Mouse (Mus musculus): ENCODE results near the gene Nfib. TPM values are rescaled to one million over a fixed set of nuclear protein-coding genes. Genes with fewer than 3 reads are reported as not detected.
A peak's percentile ranks its signal among the peaks of the same experiment; 100 is the strongest.

Gene Nfib
- polyA plus RNA-seq, 1 experiment from 2014 or later = 58.4 TPM

DNA sequence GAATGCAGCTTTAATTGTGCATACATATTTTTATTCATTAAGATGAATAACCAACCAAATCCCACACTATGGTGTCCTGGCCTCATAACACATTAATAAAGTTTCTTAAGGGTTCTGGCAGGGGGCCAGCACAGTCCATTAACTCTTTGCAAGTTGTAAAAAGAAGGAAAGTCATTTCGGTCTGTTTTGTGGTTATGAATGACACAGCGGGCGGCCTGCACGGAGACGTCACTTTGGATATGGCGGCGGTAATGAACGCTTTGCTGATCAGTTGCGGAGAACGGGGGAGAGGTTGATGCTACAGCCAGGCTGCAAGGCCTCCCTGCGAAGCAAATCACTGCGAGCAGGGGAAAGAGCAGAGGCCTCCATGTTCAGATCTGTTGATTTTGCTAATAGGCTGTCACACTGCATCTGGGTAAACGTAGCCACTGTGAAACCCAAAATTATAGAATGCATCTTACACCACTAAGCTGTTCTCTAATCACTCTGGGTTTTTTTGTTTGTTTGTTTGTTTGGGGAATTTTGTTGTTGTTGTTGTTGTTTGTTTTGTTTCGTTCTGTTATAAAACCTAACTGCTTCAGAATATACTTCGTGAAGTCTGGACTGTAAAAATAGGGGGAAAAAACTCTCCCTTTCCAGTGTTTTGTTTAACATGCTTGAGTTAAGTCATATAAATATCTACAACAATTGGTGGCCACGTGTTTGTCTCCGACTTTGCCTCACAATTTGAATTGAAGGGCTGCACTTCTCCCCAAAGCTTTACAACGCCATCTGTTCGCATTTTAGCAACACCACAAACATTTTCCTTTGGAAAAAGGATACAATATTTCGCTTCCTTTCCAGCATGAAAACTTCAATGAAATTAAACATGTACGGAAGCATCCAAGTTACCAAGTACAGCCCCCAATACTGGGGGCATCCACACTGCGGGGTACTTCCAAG is 296.8 kb downstream of the Nfib start:
- Histone ChIP-seq H3K4me3 (ENCODE audit: low read depth, low read length) (no peak overlapping the region), H3K4me1 (replicated peaks; ENCODE audit: control insufficient read depth, insufficient read depth, low read length) (peaks cover 14% of the 10 kb centered on the region), H3K9me3 (ENCODE audit: control insufficient read depth, low read length) (no peaks in the 10 kb centered on the region), H3K27ac (ENCODE audit: low read depth, low read length) (no peak overlapping the region), H3K4me2 (ENCODE audit: low read depth, low read length, severe bottlenecking) (0 out of 2 replicates have a peak overlapping the region, but pooled peaks have one; percentile 5), H3K36me3 (ENCODE audit: control insufficient read depth, insufficient read depth, low read length) (no peaks in the 10 kb centered on the region), H3K27me3 (ENCODE audit: control insufficient read depth, insufficient read depth, low read length) (no peaks in the 10 kb centered on the region; the same call in 1 of the 2 replicates), H3K9ac (ENCODE audit: low read length) (no peak overlapping the region)
- 40% methylated on average over 22 of the region's 22 CpGs for WGBS
- DNase-seq (ENCODE audit: low spot score) (peak; percentile 83), ATAC-seq (replicated peaks; ENCODE audit: low FRiP score) (peak; percentile 70)

DNA sequence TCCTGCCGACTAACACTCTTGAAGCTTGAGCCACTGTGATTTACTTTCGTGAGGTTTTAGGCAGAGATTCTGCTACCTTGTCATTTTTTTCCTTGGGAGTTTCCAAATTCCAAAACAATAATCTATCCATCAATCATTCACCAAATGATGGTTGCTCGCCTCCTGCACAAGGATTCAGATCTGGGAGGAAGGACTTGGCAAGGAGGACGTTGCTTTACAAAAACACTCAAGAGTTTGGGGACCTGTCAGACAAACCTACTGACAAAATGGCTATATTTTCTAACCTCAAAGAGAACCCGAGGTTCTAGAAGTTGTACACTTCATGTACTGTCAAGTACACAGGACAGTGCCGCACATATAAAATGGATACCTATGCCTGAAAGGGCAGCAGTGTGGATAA is 299.0 kb downstream of the Nfib start:
- Histone ChIP-seq H3K9ac (ENCODE audit: low read length) (no peak overlapping the region), H3K27me3 (ENCODE audit: control insufficient read depth, insufficient read depth, low read length) (no peaks in the 10 kb centered on the region; the same call in 1 of the 2 replicates), H3K4me3 (ENCODE audit: low read depth, low read length) (no peak overlapping the region), H3K4me2 (ENCODE audit: low read depth, low read length, severe bottlenecking) (no peak overlapping the region), H3K36me3 (ENCODE audit: control insufficient read depth, insufficient read depth, low read length) (no peaks in the 10 kb centered on the region), H3K27ac (ENCODE audit: low read depth, low read length) (no peak overlapping the region), H3K9me3 (ENCODE audit: control insufficient read depth, low read length) (no peaks in the 10 kb centered on the region), H3K4me1 (replicated peaks; ENCODE audit: control insufficient read depth, insufficient read depth, low read length) (peaks cover 16% of the 10 kb centered on the region; the same call in 1 of the 2 replicates)
- ATAC-seq (replicated peaks; ENCODE audit: low FRiP score) (no peak), DNase-seq (ENCODE audit: low spot score) (no peak)
- 93% methylated on average over 6 of the region's 6 CpGs for WGBS

DNA sequence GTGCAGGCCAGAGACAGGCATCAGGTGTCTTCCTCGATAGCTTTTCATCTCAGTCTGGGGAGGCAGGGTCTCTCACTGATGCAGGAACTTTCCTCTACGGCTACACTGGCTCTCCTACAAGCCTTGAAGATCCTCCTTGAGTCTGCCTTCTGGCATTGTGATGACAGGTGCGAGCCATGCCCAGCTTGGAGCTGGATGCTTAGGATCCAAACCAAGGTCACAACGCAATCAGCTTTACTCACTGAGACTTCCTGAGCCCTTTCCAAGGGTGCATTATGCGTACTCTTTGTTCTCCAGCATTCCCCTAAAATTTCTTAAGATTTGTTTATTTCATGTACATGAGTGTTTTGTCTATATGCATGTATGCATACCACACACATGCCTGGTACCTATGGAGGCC is 299.8 kb downstream of the Nfib start:
- no peak overlapping the region for H3K4me3 ChIP-seq (ENCODE audit: low read depth, low read length)
- no peaks in the 10 kb centered on the region for H3K36me3 ChIP-seq (ENCODE audit: control insufficient read depth, insufficient read depth, low read length)
- H3K4me2 ChIP-seq (ENCODE audit: low read depth, low read length, severe bottlenecking) = no peak overlapping the region
- no peak for ATAC-seq (replicated peaks; ENCODE audit: low FRiP score)
- H3K9me3 ChIP-seq (ENCODE audit: control insufficient read depth, low read length) = no peaks in the 10 kb centered on the region
- H3K4me1 ChIP-seq (replicated peaks; ENCODE audit: control insufficient read depth, insufficient read depth, low read length) = peaks cover 21% of the 10 kb centered on the region
- H3K9ac ChIP-seq (ENCODE audit: low read length) = no peak overlapping the region
- no peak overlapping the region for H3K27ac ChIP-seq (ENCODE audit: low read depth, low read length)
- DNase-seq (ENCODE audit: low spot score) = no peak
- WGBS = 91% methylated on average over 5 of the region's 5 CpGs
- H3K27me3 ChIP-seq (ENCODE audit: control insufficient read depth, insufficient read depth, low read length) = no peaks in the 10 kb centered on the region; the same call in 1 of the 2 replicates

DNA sequence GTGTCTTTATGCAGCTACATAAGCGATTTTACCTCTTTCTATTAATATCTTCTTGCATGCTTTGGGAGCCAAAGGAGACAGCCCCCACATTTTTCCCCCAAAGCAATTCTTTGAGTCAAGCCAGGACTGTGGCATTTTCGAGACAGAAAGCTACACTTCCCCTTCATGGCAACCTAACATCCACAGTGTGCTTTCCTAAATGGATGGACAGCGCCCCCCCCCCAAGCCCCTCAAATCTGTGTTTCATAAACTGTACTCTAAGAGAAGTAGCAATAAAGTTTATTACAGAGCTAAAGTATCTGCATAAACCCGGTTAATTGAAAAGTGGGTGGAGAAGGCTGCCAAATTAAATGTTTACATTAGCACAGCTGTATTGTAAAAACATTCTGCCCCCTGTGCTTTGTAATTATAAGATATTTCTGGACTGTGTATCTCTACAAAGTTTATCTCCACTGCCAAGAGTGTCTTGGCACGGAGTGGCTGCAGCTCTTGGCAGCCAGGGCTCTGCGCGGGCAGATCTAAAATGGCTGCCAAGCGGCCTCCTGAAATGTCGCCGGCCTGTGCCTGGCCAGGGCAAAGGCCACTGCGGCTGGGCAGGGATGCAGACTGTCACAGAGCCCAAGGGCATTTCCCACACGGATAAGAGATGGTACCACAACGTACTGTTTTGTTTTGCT is 301.4 kb downstream of the Nfib start:
- ATAC-seq (replicated peaks; ENCODE audit: low FRiP score) = no peak
- Histone ChIP-seq H3K9ac (ENCODE audit: low read length) (no peak overlapping the region), H3K4me1 (replicated peaks; ENCODE audit: control insufficient read depth, insufficient read depth, low read length) (peaks cover 24% of the 10 kb centered on the region)

DNA sequence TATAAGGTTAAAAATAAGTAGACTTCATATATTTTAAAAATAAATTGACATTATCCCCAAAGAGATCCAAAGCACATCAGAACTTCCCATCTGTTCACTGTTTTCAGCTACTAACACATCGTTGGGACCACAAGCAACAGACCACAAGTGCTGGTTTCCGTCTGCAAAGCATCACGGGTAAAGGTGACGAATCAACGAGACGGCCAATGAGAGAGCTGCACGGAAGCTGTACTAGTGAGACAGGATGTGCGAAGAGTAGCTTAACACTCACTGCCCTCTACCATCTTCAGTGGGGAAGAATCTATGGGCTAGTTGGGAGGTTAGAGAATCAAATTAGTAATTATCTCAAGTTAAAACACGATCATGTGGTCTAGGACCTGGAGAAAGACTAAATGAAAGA is 302.9 kb downstream of the Nfib start:
- Histone ChIP-seq H3K9ac (ENCODE audit: low read length) (no peak overlapping the region), H3K4me1 (replicated peaks; ENCODE audit: control insufficient read depth, insufficient read depth, low read length) (peaks cover 18% of the 10 kb centered on the region), H3K4me3 (ENCODE audit: low read depth, low read length) (no peak overlapping the region), H3K4me2 (ENCODE audit: low read depth, low read length, severe bottlenecking) (no peak overlapping the region), H3K36me3 (ENCODE audit: control insufficient read depth, insufficient read depth, low read length) (no peaks in the 10 kb centered on the region), H3K9me3 (ENCODE audit: control insufficient read depth, low read length) (no peaks in the 10 kb centered on the region), H3K27me3 (ENCODE audit: control insufficient read depth, insufficient read depth, low read length) (no peaks in the 10 kb centered on the region), H3K27ac (ENCODE audit: low read depth, low read length) (no peak overlapping the region)
- DNase-seq (ENCODE audit: low spot score) = no peak
- 95% methylated on average over 9 of the region's 9 CpGs for WGBS
- ATAC-seq (replicated peaks; ENCODE audit: low FRiP score) = no peak

More for the DNA sequence above, 301.4 kb downstream of the Nfib start:
- Histone ChIP-seq H3K4me3 (ENCODE audit: low read depth, low read length) (no peak overlapping the region), H3K4me2 (ENCODE audit: low read depth, low read length, severe bottlenecking) (no peak overlapping the region), H3K27ac (ENCODE audit: low read depth, low read length) (no peak overlapping the region), H3K9me3 (ENCODE audit: control insufficient read depth, low read length) (no peaks in the 10 kb centered on the region), H3K27me3 (ENCODE audit: control insufficient read depth, insufficient read depth, low read length) (no peaks in the 10 kb centered on the region), H3K36me3 (ENCODE audit: control insufficient read depth, insufficient read depth, low read length) (no peaks in the 10 kb centered on the region)
- DNase-seq (ENCODE audit: low spot score) = no peak
- 75% methylated on average over 13 of the region's 13 CpGs for WGBS

DNA sequence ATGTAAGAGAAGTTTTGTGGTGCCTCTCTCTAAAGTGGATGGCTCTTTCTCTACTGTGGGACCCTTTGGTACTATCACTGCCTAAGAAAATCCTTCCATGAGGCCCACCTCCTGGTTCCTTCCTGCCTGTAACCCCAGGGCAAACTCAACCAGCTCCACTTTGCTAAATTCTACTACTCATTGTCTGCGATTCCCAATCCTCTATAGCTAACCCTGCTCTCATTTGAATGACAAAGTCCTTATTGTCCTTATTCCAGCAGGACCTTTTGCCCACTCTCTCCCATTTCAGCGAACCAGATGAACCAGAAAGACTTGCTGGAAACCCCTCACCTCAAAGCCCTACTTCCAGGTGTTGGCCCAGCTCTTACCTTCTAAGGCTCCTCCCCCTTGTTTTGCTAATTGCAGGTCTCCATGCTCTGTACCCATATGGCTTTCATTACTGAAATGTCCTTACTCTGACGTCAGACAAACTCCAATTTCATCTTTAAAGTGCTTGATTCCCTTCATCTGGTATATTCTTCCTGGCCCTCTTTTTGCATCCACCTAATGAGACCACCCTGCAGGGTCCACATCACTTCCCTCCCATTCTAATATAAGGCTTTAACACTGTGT is 304.0 kb downstream of the Nfib start:
- Histone ChIP-seq H3K36me3 (ENCODE audit: control insufficient read depth, insufficient read depth, low read length) (no peaks in the 10 kb centered on the region), H3K9me3 (ENCODE audit: control insufficient read depth, low read length) (no peaks in the 10 kb centered on the region), H3K27me3 (ENCODE audit: control insufficient read depth, insufficient read depth, low read length) (no peaks in the 10 kb centered on the region), H3K27ac (ENCODE audit: low read depth, low read length) (no peak overlapping the region), H3K4me1 (replicated peaks; ENCODE audit: control insufficient read depth, insufficient read depth, low read length) (peaks cover 18% of the 10 kb centered on the region), H3K4me3 (ENCODE audit: low read depth, low read length) (no peak overlapping the region), H3K9ac (ENCODE audit: low read length) (no peak overlapping the region), H3K4me2 (ENCODE audit: low read depth, low read length, severe bottlenecking) (no peak overlapping the region)
- no peak; the same call in 1 of the 2 replicates for ATAC-seq (replicated peaks; ENCODE audit: low FRiP score)
- 12% methylated on average over 3 of the region's 3 CpGs for WGBS
- no peak for DNase-seq (ENCODE audit: low spot score)

DNA sequence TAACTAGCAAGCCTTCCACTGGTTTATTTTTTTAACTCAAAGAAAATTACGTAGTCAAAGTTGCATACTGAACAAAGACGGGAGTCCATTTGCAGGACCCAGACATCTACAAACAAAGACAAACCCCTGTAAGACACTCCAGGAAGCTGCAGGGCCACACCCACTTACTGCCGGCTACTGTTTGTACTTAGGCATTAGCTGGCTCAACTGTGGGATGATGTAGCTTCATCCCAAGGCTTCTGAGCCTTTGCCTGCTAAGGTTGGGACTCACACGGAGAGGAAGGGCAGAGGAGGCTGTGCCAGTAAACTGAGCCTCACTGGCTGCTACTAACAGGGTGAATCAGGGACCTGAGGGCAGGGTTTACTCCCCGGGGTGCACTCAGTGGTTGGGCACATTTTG is 305.0 kb downstream of the Nfib start:
- ATAC-seq (replicated peaks; ENCODE audit: low FRiP score) (peak; percentile 59), DNase-seq (ENCODE audit: low spot score) (no peak)
- Histone ChIP-seq H3K4me1 (replicated peaks; ENCODE audit: control insufficient read depth, insufficient read depth, low read length) (peaks cover 17% of the 10 kb centered on the region), H3K9ac (ENCODE audit: low read length) (no peak overlapping the region), H3K9me3 (ENCODE audit: control insufficient read depth, low read length) (no peaks in the 10 kb centered on the region), H3K4me3 (ENCODE audit: low read depth, low read length) (no peak overlapping the region), H3K36me3 (ENCODE audit: control insufficient read depth, insufficient read depth, low read length) (no peaks in the 10 kb centered on the region), H3K27ac (ENCODE audit: low read depth, low read length) (no peak overlapping the region; the same call in 1 of the 2 replicates), H3K27me3 (ENCODE audit: control insufficient read depth, insufficient read depth, low read length) (no peaks in the 10 kb centered on the region), H3K4me2 (ENCODE audit: low read depth, low read length, severe bottlenecking) (no peak overlapping the region)
- 10% methylated on average over 5 of the region's 5 CpGs for WGBS
